Mouse (Mus musculus): ENCODE measurements around the gene Sec1. TPM values are rescaled to one million over a fixed set of nuclear protein-coding genes. Genes with fewer than 3 reads are reported as not detected.

Sec1 gene
- polyA plus RNA-seq, 1 experiment from 2014 or later, result 0.22 TPM

- peak overlapping the region; percentile 84 for H3K4me2 ChIP-seq (replicated peaks; ENCODE audit: low read depth, low read length)
- no peaks in the 10 kb centered on the region for H3K27me3 ChIP-seq (ENCODE audit: insufficient read depth, low read length)
- ATAC-seq (ENCODE audit: low FRiP score, low TSS enrichment), result no peak
- 74% methylated on average over 6 of the region's 6 CpGs for WGBS
- peak overlapping the region; percentile 3; the same call in 1 of the 2 replicates for H3K27ac ChIP-seq (ENCODE audit: low read length)
- peaks cover 35% of the 10 kb centered on the region for H3K4me1 ChIP-seq (ENCODE audit: insufficient read depth, low read length)
- peaks cover 34% of the 10 kb centered on the region for H3K36me3 ChIP-seq (ENCODE audit: insufficient read depth, low read length)
- H3K9me3 ChIP-seq (ENCODE audit: low read length), result no peaks in the 10 kb centered on the region
- peak overlapping the region; percentile 58 for H3K9ac ChIP-seq (replicated peaks; ENCODE audit: low read length)
- peak overlapping the region; percentile 54 for H3K4me3 ChIP-seq (ENCODE audit: low read length)
These were observed 19.8 kb upstream of the Sec1 start for GRCm38 (mm10) chr7:45713881-45714520.

DNA sequence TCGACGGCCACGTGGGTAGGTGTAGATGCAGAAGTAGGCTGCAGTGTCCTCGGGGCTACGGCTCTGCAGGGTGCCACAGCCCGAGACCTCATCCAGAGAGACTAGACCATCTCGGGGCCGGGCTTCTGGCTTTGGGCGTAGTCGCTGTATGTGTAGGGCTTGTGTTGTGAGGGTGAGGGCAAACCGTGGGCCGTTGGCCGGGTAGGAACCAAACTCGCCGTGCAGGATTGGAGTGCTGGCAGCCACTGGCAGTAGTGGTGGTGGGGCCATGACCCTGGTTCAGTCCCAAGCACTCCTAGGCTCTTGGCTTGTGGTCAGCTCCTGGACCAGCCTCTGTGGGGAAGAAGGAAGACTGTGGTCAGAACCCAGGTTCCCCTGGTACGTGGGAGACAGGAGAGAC lies 19.2 kb upstream of the Sec1 start:
- H3K27ac ChIP-seq (ENCODE audit: low read length), result no peak overlapping the region
- 93% methylated on average over 16 of the region's 16 CpGs for WGBS
- H3K4me2 ChIP-seq (replicated peaks; ENCODE audit: low read depth, low read length), result no peak overlapping the region
- H3K4me1 ChIP-seq (ENCODE audit: insufficient read depth, low read length), result peaks cover 39% of the 10 kb centered on the region
- no peaks in the 10 kb centered on the region for H3K27me3 ChIP-seq (ENCODE audit: insufficient read depth, low read length)
- no peak overlapping the region for H3K9ac ChIP-seq (replicated peaks; ENCODE audit: low read length)
- H3K9me3 ChIP-seq (ENCODE audit: low read length), result no peaks in the 10 kb centered on the region
- H3K4me3 ChIP-seq (ENCODE audit: low read length), result no peak overlapping the region
- ATAC-seq (ENCODE audit: low FRiP score, low TSS enrichment), result no peak
- peaks cover 34% of the 10 kb centered on the region for H3K36me3 ChIP-seq (ENCODE audit: insufficient read depth, low read length)

- H3K9me3 ChIP-seq (ENCODE audit: low read length), result no peaks in the 10 kb centered on the region
- WGBS, result 88% methylated on average over 21 of the region's 21 CpGs
These were observed 18.0 kb upstream of the Sec1 start for GRCm38 (mm10) chr7:45712022-45712757.

DNA sequence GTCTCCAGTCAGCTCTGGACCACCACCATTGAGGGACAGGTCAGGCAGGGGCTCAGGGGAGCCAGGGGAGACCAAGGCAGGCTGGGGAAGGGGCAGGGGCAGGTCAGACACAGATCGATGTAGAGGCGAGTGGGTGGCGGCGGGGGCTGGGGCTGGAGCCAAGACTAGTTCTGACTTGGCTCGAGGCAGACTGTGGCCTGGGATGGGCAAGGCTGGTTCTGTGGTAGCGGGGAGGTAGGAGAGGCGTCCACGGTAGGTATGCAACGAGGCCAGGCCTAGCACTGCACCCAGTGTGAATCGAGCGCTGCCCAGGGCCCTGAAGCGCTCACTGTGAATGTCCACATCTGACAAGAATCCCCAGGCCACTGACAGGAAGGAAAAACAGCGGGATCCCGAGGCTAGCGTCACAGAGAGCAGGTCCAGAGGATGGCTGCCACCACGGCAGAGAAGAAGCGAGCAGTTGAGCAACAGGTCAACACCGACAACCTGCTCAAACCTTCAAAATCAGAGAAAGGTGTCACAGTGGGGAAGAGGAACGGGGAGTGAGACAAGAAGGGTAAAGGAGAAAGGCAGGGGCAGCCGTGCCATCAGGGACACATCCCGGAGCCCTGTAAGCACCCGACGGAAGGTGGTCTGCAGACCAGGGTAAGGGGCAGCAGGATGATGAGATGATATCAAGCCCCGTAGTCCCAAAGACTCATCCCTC lies 17.3 kb upstream of the Sec1 start:
- 89% methylated on average over 24 of the region's 24 CpGs for whole genome bisulfite sequencing
- Histone ChIP-seq H3K9me3 (ENCODE audit: low read length) (no peaks in the 10 kb centered on the region), H3K27me3 (ENCODE audit: insufficient read depth, low read length) (no peaks in the 10 kb centered on the region), H3K4me1 (ENCODE audit: insufficient read depth, low read length) (peaks cover 47% of the 10 kb centered on the region), H3K9ac (replicated peaks; ENCODE audit: low read length) (no peak overlapping the region), H3K4me3 (ENCODE audit: low read length) (no peak overlapping the region), H3K4me2 (replicated peaks; ENCODE audit: low read depth, low read length) (no peak overlapping the region), H3K36me3 (ENCODE audit: insufficient read depth, low read length) (peaks cover 34% of the 10 kb centered on the region), H3K27ac (ENCODE audit: low read length) (no peak overlapping the region)
- ATAC-seq (ENCODE audit: low FRiP score, low TSS enrichment), result no peak

More at GRCm38 (mm10) chr7:45712022-45712757, 18.0 kb upstream of the Sec1 start:
- Histone ChIP-seq H3K27me3 (ENCODE audit: insufficient read depth, low read length) (no peaks in the 10 kb centered on the region), H3K4me1 (ENCODE audit: insufficient read depth, low read length) (peaks cover 49% of the 10 kb centered on the region), H3K4me3 (ENCODE audit: low read length) (no peak overlapping the region), H3K27ac (ENCODE audit: low read length) (no peak overlapping the region), H3K36me3 (ENCODE audit: insufficient read depth, low read length) (peaks cover 34% of the 10 kb centered on the region), H3K4me2 (replicated peaks; ENCODE audit: low read depth, low read length) (no peak overlapping the region), H3K9ac (replicated peaks; ENCODE audit: low read length) (no peak overlapping the region)
- no peak for ATAC-seq (ENCODE audit: low FRiP score, low TSS enrichment)

GRCm38 (mm10) chr7:45710477-45711191 lies 16.4 kb upstream of the Sec1 start:
- peaks cover 47% of the 10 kb centered on the region for H3K4me1 ChIP-seq (ENCODE audit: insufficient read depth, low read length)
- WGBS, result 90% methylated on average over 20 of the region's 20 CpGs
- no peak overlapping the region for H3K4me2 ChIP-seq (replicated peaks; ENCODE audit: low read depth, low read length)
- no peak for ATAC-seq (ENCODE audit: low FRiP score, low TSS enrichment)
- H3K36me3 ChIP-seq (ENCODE audit: insufficient read depth, low read length), result peaks cover 34% of the 10 kb centered on the region
- no peak overlapping the region for H3K27ac ChIP-seq (ENCODE audit: low read length)
- H3K4me3 ChIP-seq (ENCODE audit: low read length), result no peak overlapping the region
- H3K27me3 ChIP-seq (ENCODE audit: insufficient read depth, low read length), result no peaks in the 10 kb centered on the region
- H3K9me3 ChIP-seq (ENCODE audit: low read length), result no peaks in the 10 kb centered on the region
- H3K9ac ChIP-seq (replicated peaks; ENCODE audit: low read length), result no peak overlapping the region

DNA sequence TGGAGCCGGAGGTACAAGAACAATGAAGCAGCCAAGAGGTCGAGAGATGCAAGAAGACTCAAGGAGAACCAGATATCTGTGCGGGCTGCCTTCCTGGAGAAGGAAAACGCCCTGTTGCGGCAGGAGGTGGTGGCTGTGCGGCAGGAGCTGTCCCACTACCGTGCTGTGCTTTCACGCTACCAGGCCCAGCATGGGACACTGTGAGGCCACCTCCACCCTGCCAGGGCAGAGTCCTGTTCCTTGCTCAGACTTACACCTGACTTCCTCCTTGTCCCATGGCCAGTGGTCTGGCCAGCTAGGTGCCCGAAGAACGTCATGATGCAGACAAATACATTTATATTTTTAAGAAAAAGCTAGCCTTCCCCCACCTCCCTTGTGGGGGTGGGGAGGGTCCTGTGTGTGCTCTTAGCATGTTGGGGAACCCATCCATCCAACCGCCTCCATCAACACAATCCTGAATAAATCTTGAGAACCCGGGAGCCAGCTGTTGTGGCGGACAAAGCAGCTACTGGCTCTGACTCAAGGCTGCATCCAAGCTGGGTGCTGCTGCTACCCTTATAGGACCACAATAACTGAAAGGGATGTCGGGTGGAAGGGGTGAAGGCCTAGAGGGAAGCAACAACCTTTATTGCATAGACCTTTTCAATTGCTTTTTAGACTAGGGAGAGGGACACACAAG lies 15.6 kb upstream of the Sec1 start:
- no peak overlapping the region for H3K27ac ChIP-seq (ENCODE audit: low read length)
- no peak overlapping the region for H3K9ac ChIP-seq (replicated peaks; ENCODE audit: low read length)
- no peaks in the 10 kb centered on the region for H3K27me3 ChIP-seq (ENCODE audit: insufficient read depth, low read length)
- no peak for ATAC-seq (ENCODE audit: low FRiP score, low TSS enrichment)
- H3K9me3 ChIP-seq (ENCODE audit: low read length), result no peaks in the 10 kb centered on the region
- WGBS, result 87% methylated on average over 14 of the region's 14 CpGs
- no peak overlapping the region for H3K4me3 ChIP-seq (ENCODE audit: low read length)
- peaks cover 34% of the 10 kb centered on the region for H3K36me3 ChIP-seq (ENCODE audit: insufficient read depth, low read length)
- no peak overlapping the region for H3K4me2 ChIP-seq (replicated peaks; ENCODE audit: low read depth, low read length)
- peaks cover 47% of the 10 kb centered on the region for H3K4me1 ChIP-seq (ENCODE audit: insufficient read depth, low read length)

DNA sequence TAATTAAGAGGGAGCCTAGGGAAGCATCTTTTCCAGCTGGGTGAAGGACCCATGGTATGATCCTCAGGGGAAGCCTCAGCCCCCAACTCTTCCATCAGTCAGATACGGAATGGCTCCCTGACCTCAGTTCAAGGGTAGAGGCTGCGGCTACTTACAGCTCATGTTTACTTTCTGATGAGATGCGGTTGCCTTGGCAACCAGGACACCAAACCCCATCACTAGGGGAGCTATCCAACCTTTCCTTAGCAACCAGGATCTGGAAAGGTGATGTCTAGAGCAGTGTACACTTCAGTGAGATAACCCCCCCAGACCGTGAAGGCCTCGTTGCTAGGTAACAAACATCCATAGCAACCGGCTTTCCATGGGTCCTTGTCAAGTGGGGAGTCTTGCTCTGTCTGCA lies 14.8 kb upstream of the Sec1 start:
- Histone ChIP-seq H3K4me3 (ENCODE audit: low read length) (no peak overlapping the region), H3K36me3 (ENCODE audit: insufficient read depth, low read length) (peaks cover 34% of the 10 kb centered on the region), H3K4me1 (ENCODE audit: insufficient read depth, low read length) (peaks cover 40% of the 10 kb centered on the region), H3K9ac (replicated peaks; ENCODE audit: low read length) (0 out of 2 replicates have a peak overlapping the region, but pooled peaks have one; percentile 89), H3K9me3 (ENCODE audit: low read length) (no peaks in the 10 kb centered on the region), H3K27me3 (ENCODE audit: insufficient read depth, low read length) (no peaks in the 10 kb centered on the region), H3K27ac (ENCODE audit: low read length) (no peak overlapping the region), H3K4me2 (replicated peaks; ENCODE audit: low read depth, low read length) (no peak overlapping the region)
- WGBS, result 54% methylated on average over 6 of the region's 6 CpGs
- no peak for ATAC-seq (ENCODE audit: low FRiP score, low TSS enrichment)

GRCm38 (mm10) chr7:45708221-45708761 lies 14.1 kb upstream of the Sec1 start:
- Histone ChIP-seq H3K27ac (ENCODE audit: low read length) (peak overlapping the region; percentile 94), H3K9ac (replicated peaks; ENCODE audit: low read length) (peak overlapping the region; percentile 89; the same call in 1 of the 2 replicates), H3K4me2 (replicated peaks; ENCODE audit: low read depth, low read length) (peak overlapping the region; percentile 94), H3K4me1 (ENCODE audit: insufficient read depth, low read length) (peaks cover 44% of the 10 kb centered on the region), H3K36me3 (ENCODE audit: insufficient read depth, low read length) (peaks cover 32% of the 10 kb centered on the region), H3K4me3 (ENCODE audit: low read length) (peak overlapping the region; percentile 71), H3K27me3 (ENCODE audit: insufficient read depth, low read length) (no peaks in the 10 kb centered on the region), H3K9me3 (ENCODE audit: low read length) (no peaks in the 10 kb centered on the region)
- no peak for ATAC-seq (ENCODE audit: low FRiP score, low TSS enrichment)
- 26% methylated on average over 13 of the region's 13 CpGs for WGBS

Data from kidney, embryonic 16.5 days (tissue).